Mouse (Mus musculus): ENCODE measurements around the gene Trit1. TPM values are rescaled to one million over a fixed set of nuclear protein-coding genes. Genes with fewer than 3 reads are reported as not detected.
"Not testable (repeated sequence)": the region's sequence is repeated elsewhere in the genome, so short reads cannot be mapped to it uniquely, and the experiment has no call there.

Trit1 gene
- polyA plus RNA-seq, 1 experiment: 18.2 TPM

- no peak for DNase-seq (ENCODE audit: extremely low spot score in 1 of 2, low spot score in 1 of 2)
Observed at GRCm38 (mm10) chr4:122996618-122997381, 19.6 kb upstream of the Trit1 start.

DNA sequence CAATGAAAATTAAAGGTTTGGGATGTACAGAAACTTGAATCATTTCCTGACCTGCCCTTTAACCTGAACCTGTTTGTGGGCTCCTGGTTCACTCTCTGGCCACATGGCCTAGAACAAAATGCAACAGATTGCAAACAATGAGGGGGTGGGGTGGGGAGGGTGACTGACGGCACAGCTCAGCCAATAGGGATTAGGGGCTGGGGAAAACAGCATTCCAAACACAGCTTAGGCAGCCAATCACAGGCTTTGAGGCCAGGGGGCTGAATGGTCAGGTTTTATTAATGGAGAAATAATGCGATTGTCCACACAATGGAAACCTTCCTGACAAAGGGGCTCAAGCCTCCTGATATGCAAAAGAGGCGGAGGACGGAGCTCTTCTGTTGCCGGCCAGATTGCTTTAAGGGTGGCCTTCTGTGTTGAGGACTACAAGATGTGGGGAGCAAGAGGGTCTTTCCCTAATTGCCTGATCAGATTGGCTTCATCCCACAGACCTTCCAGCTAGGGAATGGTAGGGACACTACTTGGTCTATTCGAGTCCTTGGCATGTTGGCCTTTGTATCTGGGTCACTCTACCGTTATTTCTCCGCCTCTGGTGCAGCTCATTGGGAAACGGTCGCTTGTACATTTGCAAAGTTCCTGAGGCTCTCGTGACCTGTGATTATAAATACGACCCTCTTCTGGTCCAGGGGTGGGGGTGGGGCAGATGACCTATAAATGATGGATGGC, 17.7 kb upstream of the Trit1 start:
- DNase-seq (ENCODE audit: extremely low spot score in 1 of 2, low spot score in 1 of 2): no peak

DNA sequence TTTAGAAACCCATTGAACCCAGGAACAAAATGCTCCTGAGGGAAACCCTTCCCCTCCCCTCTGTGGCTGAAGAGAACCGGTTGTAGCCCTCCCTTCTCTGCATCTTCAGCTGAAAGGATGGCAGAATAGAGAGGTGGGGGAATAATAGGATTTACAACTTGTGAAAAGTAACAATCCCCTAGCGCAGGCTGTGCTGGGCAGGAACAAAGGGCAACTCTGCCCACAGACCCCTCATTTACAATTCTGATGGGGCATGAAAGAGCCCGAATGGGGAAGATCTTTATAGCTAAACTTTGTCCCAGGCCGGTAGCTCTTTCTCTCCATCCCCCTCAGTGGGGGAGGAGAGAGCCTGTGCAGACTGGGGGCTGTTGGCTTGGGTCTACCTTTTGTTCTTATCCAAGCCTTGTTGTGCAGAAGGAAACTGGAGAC, 17.1 kb upstream of the Trit1 start:
- no peak for DNase-seq (ENCODE audit: extremely low spot score in 1 of 2, low spot score in 1 of 2)

DNA sequence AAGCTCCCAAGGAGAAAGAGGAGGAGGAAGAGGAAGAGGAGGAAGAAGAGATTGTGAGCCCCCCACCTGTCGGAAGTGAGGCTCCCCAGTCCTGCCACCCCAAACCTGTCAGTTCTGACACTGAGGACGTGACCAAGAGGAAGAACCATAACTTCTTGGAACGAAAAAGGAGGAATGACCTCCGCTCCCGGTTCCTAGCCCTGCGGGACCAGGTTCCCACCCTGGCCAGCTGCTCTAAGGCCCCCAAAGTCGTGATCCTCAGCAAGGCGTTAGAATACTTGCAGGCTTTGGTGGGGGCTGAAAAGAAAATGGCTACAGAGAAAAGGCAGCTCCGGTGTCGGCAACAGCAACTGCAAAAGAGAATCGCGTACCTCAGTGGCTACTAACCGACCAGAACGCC, 16.3 kb upstream of the Trit1 start:
- DNase-seq (ENCODE audit: extremely low spot score in 1 of 2, low spot score in 1 of 2): no peak

GRCm38 (mm10) chr4:123000617-123001342, 15.6 kb upstream of the Trit1 start:
- DNase-seq (ENCODE audit: extremely low spot score in 1 of 2, low spot score in 1 of 2): no peak

DNA sequence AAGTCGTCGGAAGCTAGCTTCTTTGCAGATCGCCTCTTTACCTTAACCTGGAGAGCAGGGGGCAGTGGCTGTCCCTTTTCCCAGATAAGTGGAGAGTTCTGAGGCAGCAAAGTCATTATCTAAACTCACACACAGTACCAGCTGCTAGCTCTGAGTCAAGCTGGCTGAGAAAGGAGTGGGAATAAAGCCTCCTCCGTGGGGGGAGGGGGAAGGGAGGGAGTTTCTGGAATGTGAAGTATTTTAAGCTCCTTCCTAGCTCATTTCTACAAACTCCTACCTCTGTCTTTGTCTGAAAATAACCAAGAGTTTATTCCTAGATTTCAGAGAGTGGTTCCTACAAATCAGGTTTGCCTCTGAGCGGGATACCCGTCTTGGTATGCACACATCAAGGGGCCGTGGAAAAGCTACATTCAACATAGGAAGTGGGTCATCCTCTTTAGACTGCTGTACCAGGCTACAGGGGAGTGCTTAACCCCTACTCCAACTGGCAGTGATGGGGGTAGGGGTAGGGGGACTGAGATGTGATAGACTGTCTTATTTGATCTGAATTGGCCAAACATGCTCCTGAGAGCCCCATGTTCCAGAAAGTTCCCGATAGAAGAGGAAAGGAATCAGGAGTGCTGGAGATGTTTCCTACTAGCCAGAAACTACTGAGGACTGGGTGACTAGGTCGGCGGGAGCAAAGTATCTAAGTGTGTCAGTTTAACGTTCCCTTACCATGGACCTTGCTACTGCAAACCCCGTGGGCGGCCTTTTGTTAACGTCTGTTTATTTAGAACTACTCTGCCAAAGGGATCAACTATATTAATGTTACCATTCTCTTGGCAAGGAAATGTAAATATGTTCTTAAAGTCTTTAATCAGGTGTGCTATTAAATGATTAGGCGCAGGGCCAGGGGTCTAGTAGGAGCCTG, 11.1 kb upstream of the Trit1 start:
- peak; percentile 86 to 93 for DNase-seq (ENCODE audit: extremely low spot score in 1 of 2, low spot score in 1 of 2)

GRCm38 (mm10) chr4:123012501-123012900, 3.9 kb upstream of the Trit1 start:
- DNase-seq (ENCODE audit: extremely low spot score in 1 of 2, low spot score in 1 of 2): not testable (repeated sequence)

- DNase-seq (ENCODE audit: extremely low spot score in 1 of 2, low spot score in 1 of 2): no peak
Observed at GRCm38 (mm10) chr4:123013346-123013945, 3.0 kb upstream of the Trit1 start.

- peak; percentile 76 to 79 for DNase-seq (ENCODE audit: extremely low spot score in 1 of 2, low spot score in 1 of 2)
Observed at GRCm38 (mm10) chr4:123013949-123014406, 2.4 kb upstream of the Trit1 start.

DNA sequence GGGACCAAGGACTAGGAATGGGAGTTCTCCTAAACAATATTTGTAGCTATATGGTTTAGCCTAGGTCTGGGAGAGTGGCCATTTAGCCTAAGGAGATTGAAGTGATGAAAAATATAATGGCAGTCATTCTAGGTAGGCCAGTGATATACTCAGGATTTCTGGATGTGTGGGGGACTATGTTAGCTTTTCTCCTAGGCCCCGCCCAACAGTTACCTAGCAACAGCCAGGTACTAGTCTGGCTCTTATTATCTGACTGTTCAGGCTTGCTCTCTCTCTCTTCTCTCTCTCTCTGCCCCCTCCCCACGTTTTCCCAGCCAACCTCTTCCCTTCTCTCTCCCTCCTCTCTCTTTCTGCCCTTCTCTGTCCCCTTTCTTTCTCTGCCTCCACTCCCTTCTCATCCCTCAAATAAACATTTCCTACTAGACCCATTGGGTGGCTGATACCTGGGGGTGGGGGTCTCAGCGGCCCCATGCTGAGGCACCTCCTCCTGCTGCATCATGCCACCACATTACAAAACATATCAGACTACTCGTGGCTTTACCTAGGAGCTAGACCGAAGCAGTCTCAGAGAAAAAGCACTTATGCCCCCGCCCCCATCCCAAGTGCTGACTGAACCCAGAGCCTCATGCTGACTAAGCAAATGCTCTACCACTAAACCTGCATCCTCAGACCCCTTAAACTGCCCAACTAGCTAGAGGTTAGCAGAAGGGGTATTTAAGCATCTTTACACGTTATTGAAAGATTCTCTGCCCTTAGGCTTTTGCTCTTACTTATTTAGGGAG, 1.7 kb upstream of the Trit1 start:
- no peak for DNase-seq (ENCODE audit: extremely low spot score in 1 of 2, low spot score in 1 of 2)

GRCm38 (mm10) chr4:123021591-123021990, 5.2 kb downstream of the Trit1 start:
- no peak for DNase-seq (ENCODE audit: extremely low spot score in 1 of 2, low spot score in 1 of 2)

GRCm38 (mm10) chr4:123022896-123023295, 6.5 kb downstream of the Trit1 start:
- DNase-seq (ENCODE audit: extremely low spot score in 1 of 2, low spot score in 1 of 2): no peak

DNA sequence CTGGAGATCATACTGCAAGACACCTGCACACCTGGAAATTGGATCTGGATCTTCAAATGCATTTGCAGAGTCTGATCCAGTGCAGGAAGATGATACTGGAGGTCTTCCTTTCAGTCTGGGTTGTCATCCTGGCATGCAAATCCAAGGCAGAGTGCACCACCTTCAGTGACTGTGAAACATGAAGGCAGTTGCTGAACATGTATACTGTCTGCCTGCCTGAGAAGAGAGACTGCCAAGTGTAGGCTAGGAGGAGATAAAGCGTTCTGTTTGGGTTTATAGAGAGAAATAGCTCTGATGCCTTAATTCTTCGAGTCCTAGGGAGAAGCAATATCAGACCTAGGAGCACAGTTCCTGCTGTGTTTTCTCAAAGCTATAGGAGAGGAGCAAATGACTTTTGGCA, 9.0 kb downstream of the Trit1 start:
- no peak for DNase-seq (ENCODE audit: extremely low spot score in 1 of 2, low spot score in 1 of 2)

GRCm38 (mm10) chr4:123026161-123026560, 9.8 kb downstream of the Trit1 start:
- DNase-seq (ENCODE audit: extremely low spot score in 1 of 2, low spot score in 1 of 2): no peak

- no peak for DNase-seq (ENCODE audit: extremely low spot score in 1 of 2, low spot score in 1 of 2)
Observed at GRCm38 (mm10) chr4:123026597-123026996, 10.2 kb downstream of the Trit1 start.

GRCm38 (mm10) chr4:123034841-123035240, 18.4 kb downstream of the Trit1 start:
- DNase-seq (ENCODE audit: extremely low spot score in 1 of 2, low spot score in 1 of 2): no peak

- DNase-seq (ENCODE audit: extremely low spot score in 1 of 2, low spot score in 1 of 2): no peak
Observed at GRCm38 (mm10) chr4:123035636-123036035, 19.2 kb downstream of the Trit1 start.

DNA sequence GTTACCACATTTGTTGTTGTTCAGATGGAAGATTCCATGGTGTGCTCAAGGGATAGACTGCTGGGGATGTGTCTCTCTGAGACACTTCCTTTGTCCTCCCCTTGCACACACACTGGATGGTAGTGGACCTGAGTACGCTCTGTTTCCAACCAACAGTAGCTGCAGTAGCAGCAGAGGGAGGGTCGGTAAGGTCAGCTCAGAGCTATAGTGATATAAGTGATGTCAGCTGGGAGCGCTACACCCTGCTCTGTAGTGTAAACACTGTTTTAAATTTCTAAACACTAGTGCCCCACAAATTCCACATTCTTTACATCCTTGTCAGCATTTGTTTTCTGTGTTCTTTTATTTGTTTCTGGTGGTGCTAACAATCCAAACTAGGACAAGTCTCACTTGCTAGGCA, 20.3 kb downstream of the Trit1 start:
- no peak for DNase-seq (ENCODE audit: extremely low spot score in 1 of 2, low spot score in 1 of 2)

GRCm38 (mm10) chr4:123041131-123041530, 24.7 kb downstream of the Trit1 start:
- no peak for DNase-seq (ENCODE audit: extremely low spot score in 1 of 2, low spot score in 1 of 2)
